Mouse (Mus musculus): ENCODE results near the gene Nudt7.

Gene Nudt7

GRCm38 (mm10) chr8:114133510-114134362, at the start of gene Nudt7:
Gene Nudt7, plus strand, starts transcription at chr8:114133557.
- peak; percentile 94 for DNase-seq (ENCODE audit: low read depth, low spot score)

GRCm38 (mm10) chr8:114087932-114088331, 45.4 kb upstream of the Nudt7 start:
- DNase-seq (ENCODE audit: low read depth, low spot score), result no peak

- no peak for DNase-seq (ENCODE audit: low read depth, low spot score)
Measured at GRCm38 (mm10) chr8:114090736-114091135, 42.6 kb upstream of the Nudt7 start.

GRCm38 (mm10) chr8:114093321-114093720, 40.0 kb upstream of the Nudt7 start:
- no peak for DNase-seq (ENCODE audit: low read depth, low spot score)

GRCm38 (mm10) chr8:114094526-114094925, 38.8 kb upstream of the Nudt7 start:
- no peak for DNase-seq (ENCODE audit: low read depth, low spot score)

GRCm38 (mm10) chr8:114100561-114101206, 32.7 kb upstream of the Nudt7 start:
- peak; percentile 3 for DNase-seq (ENCODE audit: low read depth, low spot score)

- DNase-seq (ENCODE audit: low read depth, low spot score), result no peak
Measured at GRCm38 (mm10) chr8:114103401-114103800, 30.0 kb upstream of the Nudt7 start.

GRCm38 (mm10) chr8:114105971-114106370, 27.4 kb upstream of the Nudt7 start:
- DNase-seq (ENCODE audit: low read depth, low spot score), result no peak

- no peak for DNase-seq (ENCODE audit: low read depth, low spot score)
Measured at GRCm38 (mm10) chr8:114109365-114110140, 23.8 kb upstream of the Nudt7 start.

- no peak for DNase-seq (ENCODE audit: low read depth, low spot score)
Measured at GRCm38 (mm10) chr8:114115076-114115475, 18.3 kb upstream of the Nudt7 start.

- no peak for DNase-seq (ENCODE audit: low read depth, low spot score)
Measured at GRCm38 (mm10) chr8:114116049-114116448, 17.3 kb upstream of the Nudt7 start.

GRCm38 (mm10) chr8:114117439-114117838, 15.9 kb upstream of the Nudt7 start:
- no peak for DNase-seq (ENCODE audit: low read depth, low spot score)

- no peak for DNase-seq (ENCODE audit: low read depth, low spot score)
Measured at GRCm38 (mm10) chr8:114121781-114122180, 11.6 kb upstream of the Nudt7 start.

GRCm38 (mm10) chr8:114123611-114124010, 9.7 kb upstream of the Nudt7 start:
- DNase-seq (ENCODE audit: low read depth, low spot score), result no peak

GRCm38 (mm10) chr8:114124084-114124750, 9.1 kb upstream of the Nudt7 start:
- no peak for DNase-seq (ENCODE audit: low read depth, low spot score)

GRCm38 (mm10) chr8:114130838-114131237, 2.5 kb upstream of the Nudt7 start:
- DNase-seq (ENCODE audit: low read depth, low spot score), result no peak

GRCm38 (mm10) chr8:114131421-114131820, 1.9 kb upstream of the Nudt7 start:
- DNase-seq (ENCODE audit: low read depth, low spot score), result no peak

GRCm38 (mm10) chr8:114133050-114133509, 277 bp upstream of the Nudt7 start:
- no peak for DNase-seq (ENCODE audit: low read depth, low spot score)

GRCm38 (mm10) chr8:114136750-114137149, 3.4 kb downstream of the Nudt7 start:
- no peak for DNase-seq (ENCODE audit: low read depth, low spot score)

- no peak for DNase-seq (ENCODE audit: low read depth, low spot score)
Measured at GRCm38 (mm10) chr8:114137181-114137580, 3.8 kb downstream of the Nudt7 start.

- no peak for DNase-seq (ENCODE audit: low read depth, low spot score)
Measured at GRCm38 (mm10) chr8:114140437-114140836, 7.1 kb downstream of the Nudt7 start.

Measured in CD4-positive, CD25-positive, alpha-beta regulatory T cell, adult 2 months (primary cell).